Mouse (Mus musculus) hindbrain, embryonic 11.5 days (tissue): ENCODE data around the gene Kansl1. TPM values are rescaled to one million over a fixed set of nuclear protein-coding genes. Genes with fewer than 3 reads are reported as not detected.

Experiments
- ATAC-seq: fragments of 200-750 bp; cut with Nextera tagmentation; 2 replicates; pipeline ENCODE4 v1.8.0; 2017; ENCODE audit warnings: mild to moderate bottlenecking, moderate TSS enrichment, moderate library complexity; ENCODE audit not compliant: low FRiP score
- DNase-seq: peaks from one replicate; pipeline ENCODE4 v3.0.0-alpha.2; 2015; ENCODE audit warnings: low spot score
- H3K27ac ChIP-seq: fragments of 300-500 bp; sonication (generic); 2 replicates; pipeline ENCODE4 v1.5.1; 2014; ENCODE audit warnings: mild to moderate bottlenecking, low read depth, low read length
- H3K27me3 ChIP-seq: fragments of 300-500 bp; sonication (generic); 2 replicates; pipeline ENCODE4 v1.6.1; 2014; ENCODE audit warnings: mild to moderate bottlenecking, low read length, moderate library complexity, mixed read lengths; ENCODE audit not compliant: control insufficient read depth, insufficient read depth
- H3K36me3 ChIP-seq: fragments of 300-500 bp; sonication (generic); 2 replicates; pipeline ENCODE4 v1.6.1; 2014; ENCODE audit warnings: mild to moderate bottlenecking, low read length, moderate library complexity, mixed read lengths; ENCODE audit not compliant: control insufficient read depth, insufficient read depth
- H3K4me1 ChIP-seq: fragments of 300-500 bp; sonication (generic); replicated peaks from 2 replicates; pipeline ENCODE4 v1.6.1; 2014; ENCODE audit warnings: low read length, mixed read lengths; ENCODE audit not compliant: control insufficient read depth, insufficient read depth
- H3K4me2 ChIP-seq: fragments of 300-500 bp; sonication (generic); replicated peaks from 2 replicates; pipeline ENCODE4 v1.6.1; 2014; ENCODE audit warnings: mild to moderate bottlenecking, low read depth, low read length
- H3K4me3 ChIP-seq: fragments of 300-500 bp; sonication (generic); 2 replicates; pipeline ENCODE4 v1.5.1; 2014; ENCODE audit warnings: low read depth, low read length
- H3K9ac ChIP-seq: fragments of 300-500 bp; sonication (generic); 2 replicates; pipeline ENCODE4 v1.6.1; 2014; ENCODE audit warnings: low read depth, low read length
- H3K9me3 ChIP-seq: fragments of 300-500 bp; sonication (generic); 2 replicates; pipeline ENCODE4 v1.6.1; 2016; ENCODE audit warnings: low read length; ENCODE audit not compliant: control insufficient read depth
- WGBS: fragments of 180-500 bp; shearing (Covaris S2); extraction: QIAGEN DNeasy Blood & Tissue Kit; methylation state at CpG from one replicate; pipeline ENCODE4 v1.1.7; 2014; 5-methylcytosine and 5-hydroxymethylcytosine counted together
- polyA plus RNA-seq: library from polyadenylated mRNA; unstranded; fragments of >200 nt; fragmentation: Nextera tagmentation; extraction: Ambion mirVana; gene quantifications from 2 replicates; pipeline ENCODE4 v1.2.1, GENCODE M21; 2014

Kansl1 gene
- polyA plus RNA-seq, 1 experiment from 2014 or later: 29.8 TPM

DNA sequence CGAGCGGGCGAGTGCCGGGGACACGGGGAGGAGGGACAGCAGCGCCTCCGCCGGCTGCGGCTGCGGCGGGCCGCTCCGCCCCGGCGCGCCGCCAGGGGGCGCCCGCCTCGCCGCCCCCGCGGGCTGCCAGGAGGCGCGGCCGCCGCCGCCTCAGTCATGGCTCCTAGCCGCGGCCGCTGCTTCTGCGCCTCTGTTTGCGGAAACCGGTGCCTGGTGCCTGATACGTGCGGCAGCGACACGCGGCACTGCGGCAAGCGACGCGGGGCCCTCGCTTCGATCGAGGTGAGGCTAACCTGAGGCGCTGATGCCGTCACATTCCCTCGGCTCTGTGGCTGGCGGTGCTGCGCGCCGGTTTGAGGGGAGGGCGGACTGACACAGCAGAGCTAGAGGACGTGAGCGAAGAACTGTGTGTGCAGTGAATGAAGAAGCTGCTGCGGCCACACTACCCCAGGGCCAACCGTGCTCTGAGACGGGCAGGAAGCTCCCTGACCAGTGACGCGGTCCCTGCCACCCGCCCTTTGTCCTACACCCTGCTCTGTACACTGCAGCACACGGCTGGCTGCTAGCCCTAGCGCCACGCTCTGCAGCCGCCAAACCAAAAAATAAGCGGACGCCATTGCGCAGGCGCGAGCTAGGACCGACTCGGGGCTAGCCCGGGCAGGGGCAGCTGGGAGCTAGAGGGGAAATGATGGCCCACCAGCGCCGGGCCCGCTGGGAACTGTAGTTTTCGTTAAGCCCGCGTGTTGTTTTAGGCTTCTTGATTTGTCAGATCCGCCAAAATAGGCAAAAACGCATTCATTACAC is 26.1 kb downstream of the Kansl1 start:
- H3K36me3 ChIP-seq: no peaks in the 10 kb centered on the region
- no peaks in the 10 kb centered on the region for H3K9me3 ChIP-seq
- H3K4me3 ChIP-seq: peak overlapping the region; percentile 92
- H3K4me1 ChIP-seq: no peaks in the 10 kb centered on the region
- H3K4me2 ChIP-seq: peak overlapping the region; percentile 69
- under 1% methylated on average over 76 of the region's 82 CpGs for WGBS
- peak overlapping the region; percentile 100 for H3K9ac ChIP-seq
- ATAC-seq (peak; percentile 95), DNase-seq (peak; percentile 97)
- H3K27ac ChIP-seq: peak overlapping the region; percentile 100
- H3K27me3 ChIP-seq: no peaks in the 10 kb centered on the region

DNA sequence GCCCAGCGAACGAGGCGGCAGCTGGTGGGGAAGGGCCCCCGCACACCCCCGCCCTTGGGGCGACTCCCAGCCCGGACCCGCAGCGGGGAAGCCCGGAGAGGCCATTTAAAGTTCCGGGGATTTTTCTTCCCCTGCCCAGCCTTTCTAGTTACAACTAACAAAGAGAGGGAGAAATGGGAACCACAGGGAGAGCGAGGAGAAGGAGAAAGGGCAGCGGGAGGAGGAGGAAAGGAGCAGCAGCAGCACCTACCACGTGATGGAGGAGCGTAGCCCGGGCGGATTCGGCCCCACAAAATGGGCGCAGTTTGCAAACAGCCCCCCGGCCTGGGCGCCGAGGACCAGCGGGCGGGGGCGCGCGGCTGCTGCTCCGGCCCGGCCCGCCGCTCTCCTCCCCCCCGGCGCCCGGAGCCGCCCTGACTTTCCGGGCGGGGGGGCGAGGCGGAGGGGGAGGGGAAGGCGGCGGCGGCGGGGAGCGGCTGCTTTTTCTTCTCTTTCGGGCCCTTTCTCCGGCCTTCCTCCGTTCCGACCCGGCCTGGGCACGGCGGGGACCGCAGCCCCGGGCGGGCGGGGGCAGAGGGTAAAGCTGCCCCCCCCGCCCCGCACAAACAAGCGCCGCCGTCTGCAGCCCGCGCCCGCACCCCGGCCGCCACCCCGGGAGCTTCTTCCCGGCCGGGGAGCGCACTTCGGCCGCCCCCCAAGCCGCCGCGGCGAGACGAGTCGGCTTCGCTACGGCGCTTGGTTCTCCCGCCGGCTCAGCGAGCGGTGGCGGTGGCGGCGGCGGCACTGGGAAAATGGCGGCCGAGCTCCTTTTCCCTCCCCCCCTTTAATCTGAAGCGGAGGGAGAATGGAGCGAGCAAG is 27.0 kb downstream of the Kansl1 start:
- DNase-seq: peak; percentile 84
- Histone ChIP-seq H3K9ac (peak overlapping the region; percentile 100), H3K9me3 (no peaks in the 10 kb centered on the region), H3K27ac (peak overlapping the region; percentile 100), H3K4me2 (peak overlapping the region; percentile 69), H3K36me3 (no peaks in the 10 kb centered on the region), H3K27me3 (no peaks in the 10 kb centered on the region), H3K4me3 (peak overlapping the region; percentile 92), H3K4me1 (no peaks in the 10 kb centered on the region)
- peak; percentile 68 for ATAC-seq
- WGBS: under 1% methylated on average over 38 of the region's 92 CpGs

DNA sequence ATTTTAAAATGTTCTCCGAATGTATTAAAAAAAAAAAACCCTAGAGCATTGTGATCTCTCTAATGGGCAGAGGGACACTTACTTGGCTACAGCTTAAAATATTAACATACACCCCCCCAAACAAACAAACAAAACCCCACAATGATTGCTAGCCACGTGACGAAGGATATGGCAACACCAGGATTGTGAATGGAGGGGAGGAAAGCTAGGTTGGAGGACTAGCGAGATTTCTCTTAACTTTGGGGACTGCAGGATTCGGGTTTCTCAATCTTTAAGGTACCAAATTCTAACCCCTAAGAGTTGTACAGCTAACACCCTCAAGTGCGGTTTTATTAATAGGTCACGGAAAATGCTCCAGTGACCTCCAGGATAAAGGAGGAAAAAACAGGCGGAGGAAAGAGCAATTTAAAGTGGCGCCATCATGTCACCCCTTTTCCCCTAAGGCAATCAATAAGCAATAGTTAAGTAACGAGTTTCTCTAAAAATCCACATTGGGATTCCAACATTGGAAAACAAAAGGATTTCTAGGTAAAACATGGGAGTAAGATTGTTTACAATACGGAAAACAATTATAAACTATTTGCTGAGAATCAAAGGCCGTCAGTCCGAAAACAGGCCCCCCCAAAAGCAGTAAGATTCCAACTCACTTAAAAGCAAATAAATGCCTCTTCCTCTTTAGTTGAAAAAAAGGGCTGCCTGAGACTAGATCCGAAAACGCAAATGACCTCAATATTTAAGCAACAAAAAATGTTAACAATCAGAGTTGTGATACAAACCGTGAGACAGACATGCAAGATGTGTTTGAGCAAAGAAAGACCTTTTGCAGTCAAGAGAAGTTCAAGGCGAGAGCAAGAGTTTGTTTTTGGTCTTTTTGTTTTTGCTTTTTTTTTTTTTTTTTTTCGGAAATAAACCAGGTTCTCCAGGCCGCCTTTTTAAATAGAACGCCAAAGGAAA is 27.9 kb downstream of the Kansl1 start:
- H3K9me3 ChIP-seq: no peaks in the 10 kb centered on the region
- DNase-seq (peak; percentile 52), ATAC-seq (no peak)
- H3K9ac ChIP-seq: peak overlapping the region; percentile 100
- peak overlapping the region; percentile 92 for H3K4me3 ChIP-seq
- peak overlapping the region; percentile 100 for H3K27ac ChIP-seq
- peak overlapping the region; percentile 69 for H3K4me2 ChIP-seq
- H3K4me1 ChIP-seq: no peaks in the 10 kb centered on the region
- no peaks in the 10 kb centered on the region for H3K27me3 ChIP-seq
- no peaks in the 10 kb centered on the region for H3K36me3 ChIP-seq
- WGBS: under 1% methylated on average over 20 of the region's 20 CpGs

DNA sequence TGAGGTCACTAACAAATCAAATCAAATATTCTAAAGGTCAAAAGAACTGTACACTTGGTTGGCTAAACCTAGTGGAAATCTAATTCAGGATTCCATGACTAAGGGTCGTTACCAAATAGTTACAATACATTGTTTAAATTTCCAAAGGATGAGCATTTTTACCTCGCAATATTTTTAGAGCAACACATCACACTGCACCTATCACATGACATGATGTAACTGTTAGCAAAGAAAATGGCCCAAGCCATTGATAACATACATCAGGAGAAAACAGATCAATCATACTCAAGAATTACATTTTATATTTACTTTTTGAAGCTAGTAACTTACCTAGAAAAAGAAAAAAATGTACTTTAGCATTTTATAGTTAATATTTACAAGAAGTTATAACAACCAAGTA is 29.0 kb downstream of the Kansl1 start:
- H3K9me3 ChIP-seq: no peaks in the 10 kb centered on the region
- H3K4me3 ChIP-seq: no peak overlapping the region
- no peak overlapping the region for H3K27ac ChIP-seq
- H3K36me3 ChIP-seq: no peaks in the 10 kb centered on the region
- no peak for ATAC-seq
- no peaks in the 10 kb centered on the region for H3K27me3 ChIP-seq
- no peak overlapping the region for H3K9ac ChIP-seq
- no peaks in the 10 kb centered on the region for H3K4me1 ChIP-seq
- DNase-seq: no peak
- 65% methylated on average over 2 of the region's 2 CpGs for WGBS
- no peak overlapping the region; the same call in 1 of the 2 replicates for H3K4me2 ChIP-seq

DNA sequence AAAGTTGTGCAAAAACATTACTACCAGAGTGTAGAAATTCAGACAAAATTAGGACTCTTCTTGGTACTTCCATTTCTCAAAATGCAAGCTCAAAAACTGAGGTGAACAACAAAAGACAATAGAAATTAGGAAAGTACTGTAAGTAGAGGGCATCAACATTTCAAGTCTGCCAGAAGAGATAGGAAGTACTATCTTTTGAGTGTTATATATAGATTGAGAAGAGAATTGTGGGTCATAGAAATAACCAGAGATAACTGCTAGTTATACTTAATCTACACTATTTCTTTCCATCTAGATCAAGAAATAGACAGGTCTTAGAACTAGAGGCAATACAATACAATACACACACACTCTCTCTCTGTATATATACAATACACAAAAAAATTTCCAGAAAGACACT is 30.2 kb downstream of the Kansl1 start:
- H3K9ac ChIP-seq: no peak overlapping the region
- no peak overlapping the region for H3K4me2 ChIP-seq
- no peaks in the 10 kb centered on the region for H3K36me3 ChIP-seq
- no peak overlapping the region for H3K4me3 ChIP-seq
- no peaks in the 10 kb centered on the region for H3K27me3 ChIP-seq
- no peak overlapping the region for H3K27ac ChIP-seq
- no peak for DNase-seq
- no peaks in the 10 kb centered on the region for H3K4me1 ChIP-seq
- no peaks in the 10 kb centered on the region for H3K9me3 ChIP-seq
- no peak for ATAC-seq

DNA sequence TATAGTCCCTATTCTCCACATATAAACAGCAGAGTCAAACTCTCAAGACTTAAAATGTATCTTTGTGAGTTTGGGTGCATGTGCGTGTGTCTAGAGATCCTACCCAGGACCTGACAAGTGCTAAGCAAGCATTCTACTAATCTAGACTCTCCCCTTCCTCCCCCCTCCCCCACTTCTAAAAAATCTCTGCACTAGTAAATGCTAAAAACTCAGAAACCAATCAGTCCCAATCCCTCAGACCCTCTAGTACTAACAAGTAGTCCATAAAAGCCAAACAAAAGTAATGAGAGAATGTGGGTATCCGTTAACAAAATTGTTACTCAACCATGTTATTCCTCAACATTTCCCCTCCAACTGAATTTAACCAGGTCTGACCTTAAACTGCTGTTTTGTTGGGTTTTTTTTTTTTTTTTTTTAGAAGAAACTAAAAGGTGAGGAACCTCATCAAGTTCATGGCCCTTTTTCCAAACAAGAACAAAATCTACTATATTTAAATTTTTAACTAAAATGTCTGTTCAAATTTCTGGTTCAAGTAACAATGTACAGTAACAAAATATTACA is 32.2 kb downstream of the Kansl1 start:
- DNase-seq (no peak), ATAC-seq (no peak)
- Histone ChIP-seq H3K27ac (no peak overlapping the region), H3K36me3 (no peaks in the 10 kb centered on the region), H3K27me3 (no peaks in the 10 kb centered on the region), H3K4me1 (no peaks in the 10 kb centered on the region), H3K9ac (no peak overlapping the region), H3K4me3 (no peak overlapping the region), H3K4me2 (no peak overlapping the region), H3K9me3 (no peaks in the 10 kb centered on the region)
- 85% methylated on average over 2 of the region's 2 CpGs for WGBS

DNA sequence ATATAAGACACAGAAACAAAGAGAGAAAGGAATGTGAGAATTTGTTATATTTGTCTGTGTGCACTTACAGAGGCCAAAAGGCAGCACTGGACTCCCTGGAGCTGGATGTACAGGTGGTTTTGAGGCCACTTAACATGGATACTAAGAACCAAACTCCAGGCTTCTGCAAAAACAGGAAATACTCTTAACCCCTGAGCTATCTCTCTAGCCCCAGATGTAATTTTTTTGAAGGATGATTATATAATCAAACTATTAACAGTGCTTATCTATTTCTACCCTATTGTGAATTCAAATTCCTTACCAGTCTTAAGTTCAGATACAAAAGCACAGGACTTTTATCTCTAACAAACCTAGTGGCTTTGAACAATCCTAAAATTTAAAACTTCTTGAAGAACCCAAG is 32.9 kb downstream of the Kansl1 start:
- Histone ChIP-seq H3K4me3 (no peak overlapping the region), H3K4me1 (no peaks in the 10 kb centered on the region), H3K27ac (no peak overlapping the region), H3K27me3 (no peaks in the 10 kb centered on the region), H3K4me2 (no peak overlapping the region), H3K9me3 (no peaks in the 10 kb centered on the region), H3K36me3 (no peaks in the 10 kb centered on the region), H3K9ac (no peak overlapping the region)
- ATAC-seq (no peak), DNase-seq (no peak)

DNA sequence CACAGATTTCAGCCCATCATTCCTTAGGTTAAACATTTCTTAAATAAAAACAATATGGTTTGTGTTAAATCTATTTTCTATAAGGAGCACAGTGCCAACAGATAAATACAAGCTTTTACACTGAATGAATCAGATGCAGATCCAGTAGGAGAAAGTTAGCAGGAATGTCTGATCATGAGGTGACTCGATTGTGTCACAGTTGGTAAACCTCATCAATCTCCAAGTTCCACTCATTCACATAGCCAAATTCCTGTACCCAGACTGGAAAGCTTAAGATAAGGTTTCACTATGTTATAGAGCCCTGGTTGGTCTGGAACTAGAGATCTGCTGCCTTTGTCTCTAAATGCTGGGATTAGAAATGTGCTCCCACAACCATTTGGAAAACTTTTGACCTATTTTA is 33.5 kb downstream of the Kansl1 start:
- no peak overlapping the region for H3K4me2 ChIP-seq
- no peaks in the 10 kb centered on the region for H3K4me1 ChIP-seq
- no peak for DNase-seq
- ATAC-seq: no peak
- no peak overlapping the region for H3K9ac ChIP-seq
- WGBS: 72% methylated on average over 1 of the region's 1 CpGs
- no peaks in the 10 kb centered on the region for H3K27me3 ChIP-seq
- no peak overlapping the region for H3K27ac ChIP-seq
- no peaks in the 10 kb centered on the region for H3K9me3 ChIP-seq
- no peak overlapping the region for H3K4me3 ChIP-seq
- H3K36me3 ChIP-seq: no peaks in the 10 kb centered on the region
